Mouse (Mus musculus): ENCODE results near the gene Atg5. TPM values are rescaled to one million over a fixed set of nuclear protein-coding genes. Genes with fewer than 3 reads are reported as not detected.

The Atg5 gene
- polyA plus RNA-seq, 1 experiment from 2014 or later = 46.4 TPM

- Histone ChIP-seq H3K4me3 (replicated peaks) (no peak overlapping the region), H3K9me3 (no peaks in the 10 kb centered on the region), H3K4me2 (no peak overlapping the region), H3K4me1 (peaks cover 5% of the 10 kb centered on the region), H3K36me3 (replicated peaks) (no peaks in the 10 kb centered on the region), H3K27me3 (no peaks in the 10 kb centered on the region), H3K27ac (no peak overlapping the region), H3K9ac (no peak overlapping the region)
- 75% methylated on average over 4 of the region's 4 CpGs for WGBS
- no peak for ATAC-seq (ENCODE audit: low FRiP score)
Observed at GRCm38 (mm10) chr10:44340928-44341327, 72.8 kb downstream of the Atg5 start.

GRCm38 (mm10) chr10:44341826-44342521 is 73.8 kb downstream of the Atg5 start:
- no peaks in the 10 kb centered on the region for H3K27me3 ChIP-seq
- 91% methylated on average over 6 of the region's 6 CpGs for WGBS
- H3K27ac ChIP-seq = no peak overlapping the region
- no peak for ATAC-seq (ENCODE audit: low FRiP score)
- no peaks in the 10 kb centered on the region for H3K9me3 ChIP-seq
- H3K36me3 ChIP-seq (replicated peaks) = no peaks in the 10 kb centered on the region
- H3K4me2 ChIP-seq = no peak overlapping the region
- no peak overlapping the region for H3K4me3 ChIP-seq (replicated peaks)
- peaks cover 5% of the 10 kb centered on the region for H3K4me1 ChIP-seq
- H3K9ac ChIP-seq = no peak overlapping the region

- WGBS = 87% methylated on average over 3 of the region's 3 CpGs
- Histone ChIP-seq H3K4me2 (no peak overlapping the region), H3K27me3 (no peaks in the 10 kb centered on the region), H3K4me1 (peaks cover 2% of the 10 kb centered on the region), H3K36me3 (replicated peaks) (no peaks in the 10 kb centered on the region), H3K4me3 (replicated peaks) (no peak overlapping the region), H3K9ac (no peak overlapping the region), H3K27ac (no peak overlapping the region), H3K9me3 (no peaks in the 10 kb centered on the region)
- no peak for ATAC-seq (ENCODE audit: low FRiP score)
Observed at GRCm38 (mm10) chr10:44343351-44343750, 75.2 kb downstream of the Atg5 start.

- no peak for ATAC-seq (ENCODE audit: low FRiP score)
- H3K27me3 ChIP-seq = no peaks in the 10 kb centered on the region
- no peak overlapping the region for H3K27ac ChIP-seq
- H3K36me3 ChIP-seq (replicated peaks) = 0 out of 2 replicates have a peak, but pooled peaks cover 3% of the 10 kb centered on the region
- no peak overlapping the region for H3K9ac ChIP-seq
- H3K4me1 ChIP-seq = no peaks in the 10 kb centered on the region
- WGBS = 95% methylated on average over 10 of the region's 10 CpGs
- no peak overlapping the region for H3K4me2 ChIP-seq
- no peaks in the 10 kb centered on the region for H3K9me3 ChIP-seq
- no peak overlapping the region for H3K4me3 ChIP-seq (replicated peaks)
Observed at GRCm38 (mm10) chr10:44347549-44348172, 79.5 kb downstream of the Atg5 start.

DNA sequence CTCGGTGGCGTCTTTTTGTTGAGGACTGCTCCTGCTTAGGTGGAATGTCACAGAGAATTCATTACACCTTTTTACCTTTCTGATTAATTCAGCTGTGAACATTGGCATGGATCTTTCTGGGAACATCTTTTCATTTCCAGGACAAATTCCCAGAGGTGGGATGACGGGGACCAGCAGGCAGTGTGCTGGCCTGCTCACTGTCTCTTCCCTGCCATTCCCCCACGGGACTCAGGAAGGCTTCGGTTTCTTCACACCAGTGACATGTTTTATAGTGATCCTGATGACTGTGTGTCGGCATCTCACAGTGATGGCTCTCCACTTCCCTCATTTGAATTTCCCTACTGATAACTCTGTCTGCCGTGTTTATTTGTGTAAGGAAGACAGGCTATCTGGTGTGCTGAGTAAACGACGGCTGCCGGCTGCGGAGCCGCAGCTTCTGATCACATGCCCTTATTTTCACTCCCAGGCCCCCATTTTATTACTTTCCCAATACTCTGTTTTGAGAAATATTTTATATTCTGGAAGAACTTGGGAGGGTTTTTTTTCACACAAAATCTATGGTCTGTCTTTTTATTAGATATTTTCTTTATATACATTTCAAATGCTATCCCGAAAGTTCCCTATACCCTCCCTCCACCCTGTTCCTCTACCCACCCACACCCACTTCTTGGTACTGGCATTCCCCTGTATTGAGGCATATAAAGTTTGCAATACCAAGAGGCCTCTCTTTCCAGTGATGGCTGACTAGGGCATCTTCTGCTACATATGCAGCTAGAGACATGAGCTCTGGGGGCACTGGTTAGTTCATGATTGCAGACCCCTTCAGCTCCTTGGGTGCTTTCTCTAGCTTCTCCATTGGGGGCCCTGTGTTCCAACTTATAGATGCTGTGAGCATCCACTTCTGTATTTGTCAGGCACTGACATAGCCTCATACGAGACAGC is 80.6 kb downstream of the Atg5 start:
- Histone ChIP-seq H3K36me3 (replicated peaks) (0 out of 2 replicates have a peak, but pooled peaks cover 3% of the 10 kb centered on the region), H3K4me1 (no peaks in the 10 kb centered on the region), H3K9me3 (no peaks in the 10 kb centered on the region), H3K27me3 (no peaks in the 10 kb centered on the region), H3K9ac (no peak overlapping the region), H3K27ac (no peak overlapping the region), H3K4me3 (replicated peaks) (no peak overlapping the region), H3K4me2 (no peak overlapping the region)
- 90% methylated on average over 14 of the region's 14 CpGs for WGBS
- ATAC-seq (ENCODE audit: low FRiP score) = no peak

DNA sequence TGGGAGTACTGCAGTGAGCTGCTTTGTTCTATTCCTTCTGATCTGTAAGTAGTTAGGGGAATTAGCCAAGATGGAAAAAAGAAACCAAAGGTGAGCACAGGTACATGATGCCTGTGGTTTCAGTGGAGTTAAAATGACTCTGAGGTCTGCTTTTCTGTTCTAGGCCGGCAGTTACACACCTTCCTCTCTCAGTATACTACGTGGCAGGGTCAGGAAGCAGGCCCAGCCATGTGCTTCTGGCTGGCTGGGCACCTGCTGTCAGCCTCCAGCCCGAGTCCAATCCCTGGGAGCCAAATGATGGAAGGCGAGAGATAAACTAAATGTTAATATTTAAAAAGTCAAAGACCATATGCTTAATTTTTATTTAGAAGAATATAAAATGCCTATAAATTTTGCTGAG is 85.3 kb downstream of the Atg5 start:
- WGBS = 88% methylated on average over 4 of the region's 4 CpGs
- H3K4me1 ChIP-seq = peaks cover 5% of the 10 kb centered on the region; the same call in 1 of the 2 replicates
- H3K4me2 ChIP-seq = no peak overlapping the region
- H3K4me3 ChIP-seq (replicated peaks) = no peak overlapping the region
- no peak for ATAC-seq (ENCODE audit: low FRiP score)
- H3K27me3 ChIP-seq = no peaks in the 10 kb centered on the region
- H3K36me3 ChIP-seq (replicated peaks) = 0 out of 2 replicates have a peak, but pooled peaks cover 3% of the 10 kb centered on the region
- H3K9me3 ChIP-seq = no peaks in the 10 kb centered on the region
- H3K9ac ChIP-seq = no peak overlapping the region
- no peak overlapping the region for H3K27ac ChIP-seq

DNA sequence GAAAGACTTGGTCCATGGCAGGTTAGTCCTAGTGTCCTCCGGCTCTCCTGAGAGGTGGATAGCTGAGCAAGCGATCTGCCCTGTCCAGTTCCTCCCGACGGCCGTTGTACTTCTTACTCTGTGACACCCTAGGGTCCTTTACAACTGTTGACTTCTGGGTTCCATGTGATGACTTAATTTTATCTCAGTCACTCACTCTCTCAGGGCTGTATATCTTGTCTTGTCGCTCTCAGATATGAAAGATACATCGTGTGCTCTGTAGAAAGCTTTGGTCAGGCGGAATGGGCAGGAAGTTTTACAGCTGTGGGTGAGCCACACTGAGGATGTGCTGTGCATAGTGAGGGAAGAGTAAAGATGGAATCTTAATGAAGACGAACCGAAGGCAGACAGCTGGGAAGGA is 86.2 kb downstream of the Atg5 start:
- Histone ChIP-seq H3K27ac (no peak overlapping the region), H3K4me1 (peaks cover 5% of the 10 kb centered on the region; the same call in 1 of the 2 replicates), H3K36me3 (replicated peaks) (no peaks in the 10 kb centered on the region), H3K9me3 (no peaks in the 10 kb centered on the region), H3K4me2 (no peak overlapping the region), H3K9ac (no peak overlapping the region), H3K4me3 (replicated peaks) (no peak overlapping the region), H3K27me3 (no peaks in the 10 kb centered on the region)
- no peak for ATAC-seq (ENCODE audit: low FRiP score)
- WGBS = 91% methylated on average over 10 of the region's 10 CpGs

DNA sequence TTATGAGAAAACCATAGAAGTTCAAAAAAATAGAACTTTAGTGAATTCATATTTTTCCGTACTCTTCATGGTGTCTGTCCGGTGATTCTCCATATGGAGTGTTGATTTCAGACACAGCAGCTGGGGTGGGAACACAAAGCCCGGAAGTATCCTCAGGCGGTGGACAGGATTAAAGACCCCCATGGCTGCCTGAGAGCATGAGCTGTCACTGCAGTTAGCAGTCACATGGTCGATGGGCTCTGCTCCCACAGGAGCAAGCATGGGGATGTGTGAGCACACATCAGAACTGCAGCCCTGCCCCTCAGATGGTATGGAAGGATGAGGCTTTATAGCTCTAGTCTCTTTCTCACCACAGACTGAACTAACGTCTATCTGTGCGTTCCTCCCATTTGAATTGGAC is 87.1 kb downstream of the Atg5 start:
- ATAC-seq (ENCODE audit: low FRiP score) = no peak
- WGBS = 71% methylated on average over 7 of the region's 7 CpGs
- H3K9ac ChIP-seq = no peak overlapping the region
- no peak overlapping the region for H3K4me2 ChIP-seq
- no peaks in the 10 kb centered on the region for H3K27me3 ChIP-seq
- peaks cover 5% of the 10 kb centered on the region; the same call in 1 of the 2 replicates for H3K4me1 ChIP-seq
- H3K9me3 ChIP-seq = no peaks in the 10 kb centered on the region
- H3K36me3 ChIP-seq (replicated peaks) = no peaks in the 10 kb centered on the region
- no peak overlapping the region for H3K4me3 ChIP-seq (replicated peaks)
- H3K27ac ChIP-seq = no peak overlapping the region

- Histone ChIP-seq H3K4me3 (replicated peaks) (no peak overlapping the region), H3K9ac (no peak overlapping the region)
- WGBS = 96% methylated on average over 5 of the region's 5 CpGs
Observed at GRCm38 (mm10) chr10:44356625-44357024, 88.5 kb downstream of the Atg5 start.

GRCm38 (mm10) chr10:44357316-44357715 is 89.2 kb downstream of the Atg5 start:
- ATAC-seq (ENCODE audit: low FRiP score) = no peak
- H3K9me3 ChIP-seq = no peaks in the 10 kb centered on the region
- no peak overlapping the region for H3K4me2 ChIP-seq
- WGBS = 42% methylated on average over 13 of the region's 13 CpGs
- no peaks in the 10 kb centered on the region for H3K27me3 ChIP-seq
- no peak overlapping the region for H3K4me3 ChIP-seq (replicated peaks)
- peaks cover 5% of the 10 kb centered on the region; the same call in 1 of the 2 replicates for H3K4me1 ChIP-seq
- no peak overlapping the region for H3K27ac ChIP-seq
- H3K9ac ChIP-seq = no peak overlapping the region
- H3K36me3 ChIP-seq (replicated peaks) = no peaks in the 10 kb centered on the region

More at GRCm38 (mm10) chr10:44356625-44357024, 88.5 kb downstream of the Atg5 start:
- H3K9me3 ChIP-seq = no peaks in the 10 kb centered on the region
- H3K4me1 ChIP-seq = peaks cover 5% of the 10 kb centered on the region; the same call in 1 of the 2 replicates
- ATAC-seq (ENCODE audit: low FRiP score) = no peak
- H3K27me3 ChIP-seq = no peaks in the 10 kb centered on the region
- H3K27ac ChIP-seq = no peak overlapping the region
- H3K4me2 ChIP-seq = no peak overlapping the region
- H3K36me3 ChIP-seq (replicated peaks) = no peaks in the 10 kb centered on the region

GRCm38 (mm10) chr10:44358816-44359215 is 90.7 kb downstream of the Atg5 start:
- H3K27ac ChIP-seq = no peak overlapping the region
- WGBS = 87% methylated on average over 6 of the region's 6 CpGs
- no peak overlapping the region for H3K4me3 ChIP-seq (replicated peaks)
- no peak for ATAC-seq (ENCODE audit: low FRiP score)
- no peak overlapping the region for H3K9ac ChIP-seq
- peaks cover 5% of the 10 kb centered on the region; the same call in 1 of the 2 replicates for H3K4me1 ChIP-seq
- H3K9me3 ChIP-seq = no peaks in the 10 kb centered on the region
- no peak overlapping the region for H3K4me2 ChIP-seq
- H3K36me3 ChIP-seq (replicated peaks) = no peaks in the 10 kb centered on the region
- H3K27me3 ChIP-seq = no peaks in the 10 kb centered on the region

GRCm38 (mm10) chr10:44360632-44361031 is 92.5 kb downstream of the Atg5 start:
- Histone ChIP-seq H3K27ac (no peak overlapping the region), H3K27me3 (no peaks in the 10 kb centered on the region), H3K4me1 (no peaks in the 10 kb centered on the region), H3K4me2 (no peak overlapping the region), H3K36me3 (replicated peaks) (no peaks in the 10 kb centered on the region), H3K9me3 (no peaks in the 10 kb centered on the region), H3K9ac (no peak overlapping the region), H3K4me3 (replicated peaks) (no peak overlapping the region)
- no peak for ATAC-seq (ENCODE audit: low FRiP score)
- WGBS = 85% methylated on average over 11 of the region's 11 CpGs
